Mouse (Mus musculus) cortical plate, adult 2 months (tissue): Measurements from ENCODE around the gene Clmp.

ENCODE experiments used
- CTCF ChIP-seq: fragments of 200-500 bp; IDR thresholded peaks from 2 replicates; pipeline ENCODE4 v1.5.1; 2011; ENCODE audit warnings: mild to moderate bottlenecking, control low read depth, low read length; ENCODE audit not compliant: insufficient read depth; ENCODE audit errors: extremely low read depth
- POLR2A ChIP-seq: fragments of 200-500 bp; IDR thresholded peaks from 2 replicates; pipeline ENCODE4 v1.6.1; 2011; ENCODE audit warnings: mild to moderate bottlenecking, low read length, control low read depth; ENCODE audit not compliant: insufficient read depth; ENCODE audit errors: extremely low read depth

DNA sequence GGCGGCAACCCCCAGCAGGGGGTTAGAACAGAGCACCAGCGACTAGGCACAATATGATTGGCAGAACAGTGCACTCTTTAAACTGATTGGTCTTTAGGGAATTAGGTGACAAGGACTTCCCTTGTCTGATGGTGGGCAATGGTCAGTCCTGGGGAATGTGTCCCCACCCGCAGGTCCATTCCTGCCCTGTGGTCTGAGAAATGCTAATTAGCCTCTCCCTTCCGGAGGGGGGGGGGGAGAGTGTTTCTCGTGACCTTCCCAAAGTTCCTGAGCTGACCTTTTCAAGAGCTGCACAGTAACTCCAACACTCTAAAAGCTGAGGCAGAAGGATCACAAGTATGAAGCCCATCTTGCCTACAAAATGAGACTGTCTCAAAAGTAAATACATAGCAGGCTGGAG is 108.5 kb downstream of the Clmp start:
- no peak for TF ChIP-seq CTCF
- TF ChIP-seq POLR2A: no peak
